Mouse (Mus musculus) lung, embryonic 16.5 days (tissue): Measurements from ENCODE around the gene Gm28048. TPM values are rescaled to one million over a fixed set of nuclear protein-coding genes. Genes with fewer than 3 reads are reported as not detected.

Experiments
- ATAC-seq: fragments of 200-750 bp; cut with Nextera tagmentation; 2 replicates; pipeline ENCODE4 v1.8.0; 2017; ENCODE audit warnings: low read depth, mild to moderate bottlenecking, moderate library complexity
- H3K27ac ChIP-seq: fragments of 300-500 bp; sonication (generic); 2 replicates; pipeline ENCODE4 v1.5.1; 2014; ENCODE audit warnings: mild to moderate bottlenecking, control low read depth, low read length
- H3K27me3 ChIP-seq: fragments of 300-500 bp; sonication (generic); 2 replicates; pipeline ENCODE4 v1.6.1; 2014; ENCODE audit warnings: low read depth, low read length, mixed read lengths; ENCODE audit not compliant: control insufficient read depth, insufficient read depth
- H3K36me3 ChIP-seq: fragments of 300-500 bp; sonication (generic); 2 replicates; pipeline ENCODE4 v1.6.1; 2014; ENCODE audit warnings: low read length; ENCODE audit not compliant: control insufficient read depth, insufficient read depth
- H3K4me1 ChIP-seq: fragments of 300-500 bp; sonication (generic); replicated peaks from 2 replicates; pipeline ENCODE4 v1.6.1; 2014; ENCODE audit warnings: low read length, mixed read lengths; ENCODE audit not compliant: control insufficient read depth, insufficient read depth
- H3K4me2 ChIP-seq: fragments of 300-500 bp; sonication (generic); 2 replicates; pipeline ENCODE4 v1.6.1; 2014; ENCODE audit warnings: low read depth, low read length, control low read depth
- H3K4me3 ChIP-seq: fragments of 300-500 bp; sonication (generic); 2 replicates; pipeline ENCODE4 v1.5.1; 2014; ENCODE audit warnings: mild to moderate bottlenecking, low read length, control low read depth
- H3K9ac ChIP-seq: fragments of 300-500 bp; sonication (generic); 2 replicates; pipeline ENCODE4 v1.6.1; 2014; ENCODE audit warnings: low read length, control low read depth
- H3K9me3 ChIP-seq: fragments of 300-500 bp; sonication (generic); 2 replicates; pipeline ENCODE4 v1.6.1; 2016; ENCODE audit warnings: low read length; ENCODE audit not compliant: control insufficient read depth
- WGBS: fragments of 180-500 bp; shearing (Covaris S2); extraction: QIAGEN DNeasy Blood & Tissue Kit; methylation state at CpG from one replicate; pipeline ENCODE4 v1.1.7; 2014; 5-methylcytosine and 5-hydroxymethylcytosine counted together
- polyA plus RNA-seq: library from polyadenylated mRNA; unstranded; fragments of >200 nt; fragmentation: Nextera tagmentation; extraction: Ambion mirVana; gene quantifications from 2 replicates; pipeline ENCODE4 v1.2.1, GENCODE M21; 2015

The Gm28048 gene
- polyA plus RNA-seq, 1 experiment from 2014 or later: 13.9 TPM

DNA sequence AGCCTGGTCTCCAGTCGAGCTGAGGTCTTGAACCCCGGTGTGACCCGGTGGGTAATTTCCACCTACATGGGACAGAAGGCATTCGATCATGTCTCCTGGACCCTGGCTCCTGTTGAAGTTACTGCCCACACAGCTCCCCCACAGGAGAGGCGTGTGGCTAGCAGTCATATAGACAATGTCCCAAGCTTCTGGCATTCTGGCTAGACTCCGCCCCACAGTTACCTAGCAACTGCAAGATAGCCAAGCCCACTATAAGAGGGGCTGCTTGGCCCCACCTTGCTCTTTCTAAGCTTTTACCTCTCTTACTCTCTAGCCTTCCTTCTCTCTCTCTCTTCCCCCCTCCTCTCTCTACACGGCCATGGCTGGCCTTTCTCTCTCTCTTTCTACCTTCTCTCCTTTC is 64.1 kb downstream of the Gm28048 start:
- no peak for ATAC-seq
- Histone ChIP-seq H3K27me3 (no peaks in the 10 kb centered on the region), H3K4me2 (no peak overlapping the region), H3K36me3 (no peaks in the 10 kb centered on the region), H3K4me3 (no peak overlapping the region), H3K9me3 (no peaks in the 10 kb centered on the region), H3K27ac (no peak overlapping the region), H3K9ac (no peak overlapping the region), H3K4me1 (no peaks in the 10 kb centered on the region)
- WGBS: 85% methylated on average over 7 of the region's 7 CpGs

DNA sequence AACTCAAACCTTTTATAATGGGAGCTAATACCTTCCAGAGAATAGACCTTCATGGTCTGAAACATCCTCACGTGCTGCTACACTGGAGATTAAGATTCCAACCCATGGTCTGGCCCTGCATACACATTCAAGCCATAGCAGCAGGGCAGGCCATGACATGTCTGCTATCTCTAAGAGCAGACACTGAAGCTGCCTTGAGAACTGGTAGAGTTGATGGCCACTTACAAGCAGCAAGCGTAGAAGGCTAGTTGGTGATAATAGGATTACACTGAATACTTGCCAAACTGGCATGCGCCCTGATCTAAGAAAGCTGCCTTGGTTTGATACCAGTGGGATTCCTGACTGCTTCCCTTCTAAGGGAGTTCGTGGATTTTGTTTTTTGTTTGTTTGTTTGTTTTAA is 68.1 kb downstream of the Gm28048 start:
- no peaks in the 10 kb centered on the region for H3K27me3 ChIP-seq
- WGBS: 78% methylated on average over 4 of the region's 4 CpGs
- no peaks in the 10 kb centered on the region for H3K9me3 ChIP-seq
- no peak overlapping the region for H3K9ac ChIP-seq
- no peaks in the 10 kb centered on the region for H3K36me3 ChIP-seq
- H3K27ac ChIP-seq: no peak overlapping the region
- no peaks in the 10 kb centered on the region for H3K4me1 ChIP-seq
- H3K4me2 ChIP-seq: no peak overlapping the region
- H3K4me3 ChIP-seq: no peak overlapping the region
- ATAC-seq: no peak

DNA sequence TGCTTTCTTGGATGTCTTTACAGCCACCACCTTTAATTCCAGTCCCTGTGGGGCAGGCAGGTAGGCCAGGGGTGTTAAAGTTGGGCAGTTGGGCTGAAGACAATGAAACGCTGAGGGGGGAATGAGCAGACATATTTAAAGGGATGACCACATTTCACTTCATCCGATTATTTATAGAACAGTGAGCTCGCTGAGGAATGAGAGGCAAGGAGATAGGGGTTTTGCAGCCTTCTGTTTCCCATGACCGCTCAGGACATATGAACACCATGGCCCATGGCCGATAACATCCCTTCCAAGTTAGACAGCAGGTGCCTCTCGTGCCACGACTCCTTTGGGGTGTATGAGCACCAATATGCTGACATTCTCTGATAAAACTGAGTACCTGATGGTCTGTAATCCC is 70.1 kb downstream of the Gm28048 start:
- H3K27ac ChIP-seq: no peak overlapping the region
- no peak for ATAC-seq
- H3K9me3 ChIP-seq: no peaks in the 10 kb centered on the region
- H3K4me2 ChIP-seq: no peak overlapping the region
- no peak overlapping the region for H3K4me3 ChIP-seq
- WGBS: 89% methylated on average over 7 of the region's 7 CpGs
- H3K9ac ChIP-seq: no peak overlapping the region
- H3K4me1 ChIP-seq: no peaks in the 10 kb centered on the region
- H3K27me3 ChIP-seq: no peaks in the 10 kb centered on the region
- no peaks in the 10 kb centered on the region for H3K36me3 ChIP-seq

DNA sequence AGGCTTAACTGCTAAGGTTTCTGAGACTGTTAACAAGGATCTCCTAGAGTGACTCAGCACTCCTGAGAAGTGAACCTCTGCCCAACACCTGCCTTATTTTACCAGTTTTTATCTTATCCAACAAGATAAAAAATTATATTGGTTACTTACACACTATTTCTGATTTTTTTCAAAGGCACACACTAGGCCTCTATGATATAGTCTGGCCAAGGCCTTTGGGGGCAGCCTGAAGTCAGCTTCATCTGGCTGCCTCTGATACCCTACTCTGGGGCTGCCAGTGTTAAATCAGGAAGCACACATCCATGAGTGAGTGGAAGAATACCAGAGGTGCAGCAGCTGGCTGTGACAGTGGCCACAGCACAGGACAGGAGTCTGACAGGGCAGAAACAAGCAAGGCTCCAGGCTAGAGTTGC is 75.4 kb downstream of the Gm28048 start:
- Histone ChIP-seq H3K4me1 (no peaks in the 10 kb centered on the region), H3K9me3 (no peaks in the 10 kb centered on the region), H3K36me3 (no peaks in the 10 kb centered on the region), H3K4me2 (no peak overlapping the region), H3K27me3 (no peaks in the 10 kb centered on the region), H3K27ac (no peak overlapping the region), H3K9ac (no peak overlapping the region), H3K4me3 (no peak overlapping the region)
- no peak for ATAC-seq

DNA sequence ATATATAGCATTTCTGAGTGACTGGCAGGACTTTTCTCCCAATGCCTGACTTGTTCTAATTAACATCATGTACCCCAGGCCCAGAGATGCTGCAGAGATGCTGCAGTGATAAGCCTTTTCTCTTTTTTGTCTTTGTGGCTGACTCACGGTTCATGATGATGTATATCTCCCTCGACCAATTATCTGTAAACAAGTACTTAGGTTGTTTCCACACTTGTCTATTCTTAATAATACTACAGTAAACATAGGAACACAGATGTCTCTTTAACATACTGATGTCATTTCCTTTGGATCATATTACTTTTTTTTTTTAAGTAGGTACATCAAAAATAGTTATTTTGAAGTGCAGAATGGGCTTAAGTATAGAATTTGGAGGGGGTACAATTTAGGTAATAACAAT is 79.0 kb downstream of the Gm28048 start:
- no peaks in the 10 kb centered on the region for H3K4me1 ChIP-seq
- H3K9ac ChIP-seq: no peak overlapping the region
- no peak for ATAC-seq
- no peak overlapping the region for H3K4me3 ChIP-seq
- no peak overlapping the region for H3K4me2 ChIP-seq
- H3K27me3 ChIP-seq: no peaks in the 10 kb centered on the region
- H3K36me3 ChIP-seq: peaks cover 14% of the 10 kb centered on the region
- H3K27ac ChIP-seq: no peak overlapping the region
- WGBS: 59% methylated on average over 2 of the region's 2 CpGs
- no peaks in the 10 kb centered on the region for H3K9me3 ChIP-seq

DNA sequence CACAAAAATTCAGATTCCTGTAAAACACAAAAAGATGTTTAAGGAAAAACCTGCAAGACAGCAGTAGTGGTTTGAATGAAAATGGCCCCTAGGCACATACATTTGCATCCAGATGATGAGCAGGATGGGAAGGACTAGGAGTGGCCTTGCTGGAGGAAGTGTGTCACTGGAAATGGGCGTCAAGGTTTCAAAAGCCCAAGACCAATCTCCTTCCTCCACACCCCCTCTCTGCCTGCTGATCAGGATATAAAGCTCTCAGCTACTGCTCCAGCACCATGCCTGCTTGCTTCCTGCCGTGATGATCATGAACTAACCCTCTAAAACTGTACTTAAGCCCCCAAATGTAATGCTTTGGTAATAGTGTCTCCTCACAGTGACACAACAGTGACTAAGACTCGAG is 81.8 kb downstream of the Gm28048 start:
- Histone ChIP-seq H3K27ac (no peak overlapping the region), H3K36me3 (peaks cover 14% of the 10 kb centered on the region), H3K9ac (no peak overlapping the region), H3K4me3 (no peak overlapping the region), H3K9me3 (no peaks in the 10 kb centered on the region), H3K4me1 (no peaks in the 10 kb centered on the region), H3K27me3 (no peaks in the 10 kb centered on the region), H3K4me2 (no peak overlapping the region)
- WGBS: 71% methylated on average over 3 of the region's 3 CpGs
- ATAC-seq: no peak

DNA sequence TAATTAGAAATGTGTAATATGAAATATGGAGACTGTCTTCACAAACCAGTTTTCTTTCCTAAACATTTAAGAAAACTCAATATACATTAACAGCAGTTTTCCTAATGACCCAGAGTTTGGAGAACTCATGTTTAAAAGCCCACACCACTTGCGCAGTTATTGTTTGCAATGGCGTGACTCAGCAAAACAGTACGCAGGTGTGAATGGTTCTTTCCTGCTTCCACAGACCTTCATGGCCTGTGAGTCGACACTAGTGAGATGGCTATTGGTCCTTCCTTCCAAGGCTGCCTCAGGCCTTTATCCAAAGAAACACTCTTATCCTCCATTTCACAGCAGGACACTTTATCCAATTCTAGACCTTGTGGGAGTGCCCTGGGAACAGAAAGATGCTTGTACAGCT is 84.2 kb downstream of the Gm28048 start:
- 94% methylated on average over 4 of the region's 4 CpGs for WGBS
- peaks cover 14% of the 10 kb centered on the region for H3K36me3 ChIP-seq
- H3K4me2 ChIP-seq: no peak overlapping the region
- H3K9ac ChIP-seq: no peak overlapping the region
- H3K4me1 ChIP-seq: no peaks in the 10 kb centered on the region
- H3K4me3 ChIP-seq: no peak overlapping the region
- no peak for ATAC-seq
- H3K9me3 ChIP-seq: no peaks in the 10 kb centered on the region
- H3K27ac ChIP-seq: no peak overlapping the region
- H3K27me3 ChIP-seq: no peaks in the 10 kb centered on the region

DNA sequence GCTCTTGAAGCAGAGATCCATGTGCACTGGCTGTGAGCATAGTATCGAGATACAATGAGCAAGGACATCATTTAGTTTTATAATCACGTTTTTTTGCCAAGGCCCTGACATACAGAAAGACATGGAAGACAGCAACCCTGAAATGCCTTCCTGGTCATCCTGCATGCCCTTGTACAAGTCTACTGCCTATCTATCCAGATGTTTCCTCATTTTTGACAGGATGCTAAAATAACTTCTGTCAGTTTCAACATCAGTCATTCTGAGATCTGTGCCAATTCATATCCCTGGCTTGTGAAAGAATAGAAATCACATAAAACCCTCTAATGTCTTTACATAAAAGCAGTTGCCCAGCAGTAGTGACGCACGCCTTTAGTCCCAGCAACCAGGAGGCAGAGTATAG is 84.8 kb downstream of the Gm28048 start:
- ATAC-seq: no peak
- no peaks in the 10 kb centered on the region for H3K27me3 ChIP-seq
- H3K36me3 ChIP-seq: peaks cover 14% of the 10 kb centered on the region
- no peaks in the 10 kb centered on the region for H3K9me3 ChIP-seq
- H3K27ac ChIP-seq: no peak overlapping the region
- H3K4me1 ChIP-seq: no peaks in the 10 kb centered on the region
- WGBS: 79% methylated on average over 4 of the region's 4 CpGs
- H3K4me3 ChIP-seq: no peak overlapping the region
- H3K9ac ChIP-seq: no peak overlapping the region
- H3K4me2 ChIP-seq: no peak overlapping the region

DNA sequence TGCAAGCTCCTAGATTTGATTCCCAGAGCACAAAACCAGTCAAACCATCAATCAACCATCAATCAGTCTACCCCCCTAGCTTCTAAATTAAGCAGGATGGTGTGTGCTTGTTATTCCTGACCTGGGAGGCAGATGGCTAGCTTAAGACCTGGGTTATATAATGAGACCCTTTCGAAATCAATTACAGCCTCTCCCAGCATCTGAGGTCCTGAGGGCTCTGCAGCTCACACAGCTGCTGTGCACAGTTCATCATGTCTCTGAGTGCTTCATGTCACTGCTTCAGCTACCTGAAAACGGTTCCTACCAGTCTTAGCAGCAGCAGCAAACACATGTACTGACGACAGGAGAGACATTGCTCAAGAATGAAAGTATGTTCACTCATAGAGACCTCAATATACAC is 88.8 kb downstream of the Gm28048 start:
- 60% methylated on average over 3 of the region's 3 CpGs for WGBS
- no peaks in the 10 kb centered on the region for H3K27me3 ChIP-seq
- no peak for ATAC-seq
- no peaks in the 10 kb centered on the region for H3K9me3 ChIP-seq
- 0 out of 2 replicates have a peak, but pooled peaks cover under 1% of the 10 kb centered on the region for H3K36me3 ChIP-seq
- H3K4me1 ChIP-seq: no peaks in the 10 kb centered on the region
- no peak overlapping the region for H3K27ac ChIP-seq
- H3K4me2 ChIP-seq: no peak overlapping the region
- no peak overlapping the region for H3K4me3 ChIP-seq
- H3K9ac ChIP-seq: no peak overlapping the region

DNA sequence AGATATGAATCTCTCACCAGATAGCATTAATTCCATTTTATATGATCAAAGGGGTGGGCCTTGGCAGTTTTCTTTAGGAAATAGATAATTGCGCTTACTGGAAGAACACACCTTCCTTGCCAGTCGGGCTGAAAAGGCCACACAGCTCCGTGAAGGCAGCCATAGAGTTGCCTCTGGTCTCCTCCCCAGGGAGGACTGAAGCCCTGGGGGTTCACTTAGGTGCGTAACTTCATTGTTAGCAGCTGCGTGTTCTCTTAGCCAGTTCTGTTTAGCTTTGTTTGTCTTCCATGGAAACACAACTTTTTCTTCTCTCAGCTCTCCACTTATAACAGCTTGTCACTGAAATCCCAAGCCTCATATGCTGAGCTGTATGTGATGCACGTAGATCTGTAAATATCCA is 89.4 kb downstream of the Gm28048 start:
- Histone ChIP-seq H3K36me3 (no peaks in the 10 kb centered on the region), H3K9me3 (no peaks in the 10 kb centered on the region), H3K4me2 (no peak overlapping the region), H3K27me3 (no peaks in the 10 kb centered on the region), H3K27ac (no peak overlapping the region), H3K4me3 (no peak overlapping the region), H3K4me1 (no peaks in the 10 kb centered on the region), H3K9ac (no peak overlapping the region)
- ATAC-seq: no peak
- 70% methylated on average over 6 of the region's 6 CpGs for WGBS
